Mouse (Mus musculus) cortical plate, adult 2 months (tissue): ENCODE measurements at regions not wholly inside any gene's neighbourhood (a gene's known extent, or its start where the extent isn't known, plus 50 kb on each side); places are given as distances from the start of the nearest gene placed in this dataset.

ENCODE experiments used
- CTCF ChIP-seq: fragments of 200-500 bp; IDR thresholded peaks from 2 replicates; pipeline ENCODE4 v1.5.1; 2011; ENCODE audit warnings: mild to moderate bottlenecking, control low read depth, low read length; ENCODE audit not compliant: insufficient read depth; ENCODE audit errors: extremely low read depth
- POLR2A ChIP-seq: fragments of 200-500 bp; IDR thresholded peaks from 2 replicates; pipeline ENCODE4 v1.6.1; 2011; ENCODE audit warnings: mild to moderate bottlenecking, low read length, control low read depth; ENCODE audit not compliant: insufficient read depth; ENCODE audit errors: extremely low read depth

DNA sequence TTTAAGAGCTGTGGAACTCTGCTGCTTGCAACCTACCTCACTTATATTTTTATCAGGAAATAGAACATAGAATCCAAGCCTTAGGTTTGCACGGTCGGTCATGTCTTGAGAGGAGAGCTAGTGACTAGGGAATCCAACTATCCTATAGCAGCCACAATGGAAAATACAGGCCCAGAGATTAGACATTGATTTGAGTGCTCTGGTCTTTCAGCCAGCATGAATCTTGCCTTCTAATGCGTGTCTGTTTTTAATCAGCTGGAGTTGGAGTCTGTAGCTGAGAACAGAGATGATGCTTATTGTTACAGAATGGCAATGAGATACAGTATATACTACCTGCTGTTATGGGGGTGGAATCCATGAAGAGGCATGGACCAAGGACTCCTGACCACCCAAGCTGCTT, 93.7 kb downstream of the Fam43a start:
- TF ChIP-seq CTCF: no peak
- TF ChIP-seq POLR2A: no peak
